Mouse (Mus musculus) forebrain, embryonic 10.5 days (tissue): ENCODE measurements around the gene Trpm8. TPM values are rescaled to one million over a fixed set of nuclear protein-coding genes. Genes with fewer than 3 reads are reported as not detected.

ENCODE experiments used
- DNase-seq: peaks from one replicate; pipeline ENCODE4 v3.0.0-alpha.2; 2017; ENCODE audit warnings: low spot score; ENCODE audit errors: extremely low spot score
- H3K27ac ChIP-seq: fragments of 300-500 bp; sonication (generic); 2 replicates; pipeline ENCODE4 v1.5.1; 2016; ENCODE audit warnings: mild to moderate bottlenecking
- H3K27me3 ChIP-seq: fragments of 300-500 bp; sonication (generic); 2 replicates; pipeline ENCODE4 v1.6.1; 2016; ENCODE audit warnings: mild to moderate bottlenecking; ENCODE audit not compliant: poor library complexity, severe bottlenecking
- H3K36me3 ChIP-seq: fragments of 300-500 bp; sonication (generic); replicated peaks from 2 replicates; pipeline ENCODE4 v1.6.1; 2016; ENCODE audit warnings: mild to moderate bottlenecking, moderate library complexity
- H3K4me1 ChIP-seq: fragments of 300-500 bp; sonication (generic); 2 replicates; pipeline ENCODE4 v1.6.1; 2016
- H3K4me3 ChIP-seq: fragments of 300-500 bp; sonication (generic); 2 replicates; pipeline ENCODE4 v1.5.1; 2016; ENCODE audit warnings: mild to moderate bottlenecking, moderate library complexity
- H3K9me3 ChIP-seq: fragments of 300-500 bp; sonication (generic); 2 replicates; pipeline ENCODE4 v1.6.1; 2016; ENCODE audit warnings: mild to moderate bottlenecking, moderate library complexity
- WGBS: fragments of 180-500 bp; shearing (Covaris S2); methylation state at CpG from one replicate; pipeline ENCODE4 v1.1.7; 2016; 5-methylcytosine and 5-hydroxymethylcytosine counted together
- polyA plus RNA-seq: library from polyadenylated mRNA; unstranded; fragments of >200 nt; fragmentation: Nextera tagmentation; extraction: Ambion mirVana; gene quantifications from 2 replicates; pipeline ENCODE4 v1.2.1, GENCODE M21; 2016

Trpm8 gene
- polyA plus RNA-seq, 1 experiment from 2014 or later, result not detected

DNA sequence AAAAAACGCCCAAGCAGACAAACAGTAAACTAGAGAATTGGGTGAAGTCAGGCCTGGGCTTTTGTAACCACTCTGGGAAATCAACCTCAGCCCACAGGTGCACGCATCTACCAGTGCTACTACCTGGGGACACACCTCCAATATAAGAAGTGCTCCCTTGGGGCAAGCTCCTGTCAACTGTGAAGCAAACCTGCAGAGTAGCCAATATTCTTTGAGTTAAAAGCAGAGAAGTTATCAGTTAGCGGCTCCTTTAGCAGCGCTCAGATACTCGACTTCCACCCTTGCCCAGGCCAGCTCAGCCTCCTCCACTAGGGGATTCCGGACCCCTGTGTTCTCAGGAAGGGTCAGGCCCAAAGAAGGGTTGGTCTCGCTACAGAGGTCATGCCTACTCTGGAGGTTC lies 15.8 kb upstream of the Trpm8 start:
- H3K36me3 ChIP-seq, result peaks cover 75% of the 10 kb centered on the region
- H3K27ac ChIP-seq, result no peak overlapping the region
- H3K27me3 ChIP-seq, result no peaks in the 10 kb centered on the region
- H3K9me3 ChIP-seq, result peaks cover 99% of the 10 kb centered on the region
- H3K4me1 ChIP-seq, result no peaks in the 10 kb centered on the region
- WGBS, result 89% methylated on average over 7 of the region's 7 CpGs
- H3K4me3 ChIP-seq, result no peak overlapping the region
- no peak for DNase-seq

GRCm38 (mm10) chr1:88262255-88262654 lies 15.2 kb upstream of the Trpm8 start:
- Histone ChIP-seq H3K27ac (no peak overlapping the region), H3K4me3 (no peak overlapping the region), H3K4me1 (no peaks in the 10 kb centered on the region), H3K27me3 (no peaks in the 10 kb centered on the region), H3K9me3 (peaks cover 99% of the 10 kb centered on the region), H3K36me3 (peaks cover 80% of the 10 kb centered on the region)
- no peak for DNase-seq
- 89% methylated on average over 4 of the region's 4 CpGs for WGBS

GRCm38 (mm10) chr1:88262961-88263360 lies 14.5 kb upstream of the Trpm8 start:
- Histone ChIP-seq H3K27ac (no peak overlapping the region), H3K9me3 (peaks cover 99% of the 10 kb centered on the region), H3K27me3 (no peaks in the 10 kb centered on the region), H3K4me1 (no peaks in the 10 kb centered on the region), H3K36me3 (peaks cover 88% of the 10 kb centered on the region), H3K4me3 (no peak overlapping the region)
- WGBS, result 78% methylated on average over 6 of the region's 6 CpGs
- DNase-seq, result no peak

DNA sequence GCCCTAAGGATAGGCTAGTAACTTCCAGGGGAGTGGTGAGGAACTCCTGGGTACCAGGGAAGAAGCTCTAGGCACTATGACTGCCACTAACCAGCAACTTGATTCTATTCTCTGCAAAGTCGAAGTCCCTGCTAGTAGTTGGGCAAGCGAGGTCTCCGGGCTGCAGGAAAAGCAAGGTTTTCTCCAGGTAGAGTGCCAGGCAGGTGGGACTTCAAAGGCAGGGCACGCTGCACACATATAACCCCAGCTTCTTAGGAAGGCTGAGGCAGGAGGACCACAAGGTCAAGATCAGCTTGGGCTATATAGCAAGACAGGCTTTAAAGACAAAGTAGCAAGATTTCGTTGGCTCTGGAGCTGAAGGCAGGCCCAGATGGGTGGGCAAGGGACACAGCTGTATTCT lies 13.7 kb upstream of the Trpm8 start:
- H3K9me3 ChIP-seq, result peaks cover 96% of the 10 kb centered on the region
- 90% methylated on average over 5 of the region's 5 CpGs for WGBS

GRCm38 (mm10) chr1:88264237-88264868 lies 13.1 kb upstream of the Trpm8 start:
- 89% methylated on average over 7 of the region's 7 CpGs for WGBS
- Histone ChIP-seq H3K4me3 (no peak overlapping the region), H3K9me3 (peaks cover 93% of the 10 kb centered on the region)

More for the DNA sequence above, 13.7 kb upstream of the Trpm8 start:
- no peak for DNase-seq
- H3K4me1 ChIP-seq, result no peaks in the 10 kb centered on the region
- no peak overlapping the region for H3K27ac ChIP-seq
- H3K4me3 ChIP-seq, result no peak overlapping the region
- peaks cover 96% of the 10 kb centered on the region for H3K36me3 ChIP-seq
- H3K27me3 ChIP-seq, result no peaks in the 10 kb centered on the region

GRCm38 (mm10) chr1:88264869-88265240 lies 12.6 kb upstream of the Trpm8 start:
- Histone ChIP-seq H3K9me3 (peaks cover 92% of the 10 kb centered on the region), H3K4me3 (no peak overlapping the region), H3K27ac (no peak overlapping the region), H3K36me3 (peaks cover 100% of the 10 kb centered on the region), H3K27me3 (no peaks in the 10 kb centered on the region), H3K4me1 (no peaks in the 10 kb centered on the region)
- no peak for DNase-seq
- WGBS, result 82% methylated on average over 4 of the region's 4 CpGs

More at GRCm38 (mm10) chr1:88264237-88264868, 13.1 kb upstream of the Trpm8 start:
- H3K27ac ChIP-seq, result no peak overlapping the region
- no peaks in the 10 kb centered on the region for H3K4me1 ChIP-seq
- DNase-seq, result no peak
- H3K27me3 ChIP-seq, result no peaks in the 10 kb centered on the region
- peaks cover 100% of the 10 kb centered on the region for H3K36me3 ChIP-seq

- H3K9me3 ChIP-seq, result peaks cover 80% of the 10 kb centered on the region
- WGBS, result 90% methylated on average over 13 of the region's 13 CpGs
Measured at GRCm38 (mm10) chr1:88266123-88266522, 11.3 kb upstream of the Trpm8 start.

DNA sequence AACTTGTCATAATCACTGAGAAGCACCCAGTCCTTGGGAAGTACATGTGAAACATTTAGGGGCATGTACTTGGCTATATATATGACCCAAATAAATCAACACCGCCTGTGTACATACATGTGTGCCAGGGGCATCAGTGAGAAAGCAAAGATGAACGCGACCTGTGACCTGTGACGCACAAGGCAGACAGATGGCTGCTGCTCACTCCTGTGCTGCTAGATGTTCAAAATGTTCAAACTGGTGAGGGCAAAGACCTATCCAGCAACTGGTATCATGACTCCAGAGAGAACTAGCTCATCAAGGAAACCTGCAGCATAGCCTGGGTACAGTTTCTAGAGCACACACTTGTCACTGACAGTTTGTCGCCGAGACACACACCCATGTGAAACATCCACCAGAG lies 10.0 kb upstream of the Trpm8 start:
- H3K36me3 ChIP-seq, result peaks cover 96% of the 10 kb centered on the region
- H3K27me3 ChIP-seq, result no peaks in the 10 kb centered on the region
- DNase-seq, result no peak
- 93% methylated on average over 6 of the region's 6 CpGs for WGBS
- H3K4me3 ChIP-seq, result no peak overlapping the region
- no peak overlapping the region for H3K27ac ChIP-seq
- H3K4me1 ChIP-seq, result no peaks in the 10 kb centered on the region
- H3K9me3 ChIP-seq, result peaks cover 74% of the 10 kb centered on the region

More at GRCm38 (mm10) chr1:88266123-88266522, 11.3 kb upstream of the Trpm8 start:
- Histone ChIP-seq H3K27ac (no peak overlapping the region), H3K27me3 (no peaks in the 10 kb centered on the region), H3K36me3 (peaks cover 96% of the 10 kb centered on the region), H3K4me1 (no peaks in the 10 kb centered on the region), H3K4me3 (no peak overlapping the region)
- no peak for DNase-seq

DNA sequence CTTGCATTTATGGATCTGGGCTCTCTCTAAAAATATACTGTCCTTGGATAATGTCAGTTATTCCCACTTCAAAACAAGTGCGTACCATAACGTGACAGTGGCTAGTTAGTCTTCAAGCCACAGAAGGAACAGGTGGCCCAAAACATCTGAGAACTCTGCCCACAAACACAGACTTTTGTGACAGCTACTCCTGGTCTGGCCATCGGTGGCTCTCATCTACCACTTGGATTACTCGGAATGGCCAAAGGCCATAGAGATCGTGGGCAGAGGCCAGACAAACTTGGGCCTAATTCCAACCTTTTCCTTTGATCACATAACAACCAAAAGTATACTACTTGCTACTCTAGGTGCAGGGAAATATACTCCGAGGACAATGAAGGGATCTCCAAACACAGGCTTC lies 9.4 kb upstream of the Trpm8 start:
- 89% methylated on average over 6 of the region's 6 CpGs for WGBS
- Histone ChIP-seq H3K9me3 (peaks cover 72% of the 10 kb centered on the region), H3K4me3 (no peak overlapping the region), H3K4me1 (no peaks in the 10 kb centered on the region), H3K36me3 (peaks cover 96% of the 10 kb centered on the region), H3K27me3 (no peaks in the 10 kb centered on the region), H3K27ac (no peak overlapping the region)
- DNase-seq, result no peak

DNA sequence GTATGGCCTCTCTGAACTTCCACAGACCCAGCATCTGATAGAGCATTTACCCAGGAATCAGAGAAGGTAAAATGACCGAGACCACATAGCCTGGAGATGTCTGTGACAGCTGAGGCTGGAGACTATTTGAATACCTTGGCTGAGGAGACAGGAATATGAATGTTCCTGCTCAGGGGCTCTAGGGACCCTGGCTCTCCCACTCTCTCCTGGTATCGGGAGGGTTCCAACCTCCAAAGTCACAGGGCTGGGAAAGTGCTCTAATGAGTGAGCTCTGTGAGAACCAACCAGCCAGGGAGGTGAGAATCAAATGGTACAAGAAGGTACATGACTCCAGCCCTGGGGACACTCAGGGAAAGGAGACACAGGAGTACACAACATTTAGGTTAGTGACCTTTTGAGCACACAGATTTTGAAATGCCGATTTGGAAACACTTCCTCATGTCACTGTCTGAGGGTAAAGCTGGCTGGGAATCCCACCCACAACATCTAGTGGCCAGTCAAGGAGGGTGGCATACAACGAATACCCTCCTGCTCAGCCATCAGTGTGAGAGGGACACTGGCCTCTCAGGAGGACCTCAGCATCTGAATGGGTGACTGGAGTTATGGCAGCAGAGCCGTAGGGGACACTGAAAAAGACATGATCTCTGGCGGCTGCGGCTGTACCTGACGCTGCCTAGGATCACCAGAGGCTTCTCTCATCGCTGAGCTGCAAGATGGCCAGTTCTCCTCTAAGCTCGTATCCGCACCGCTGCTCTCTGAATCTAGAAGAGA lies 7.7 kb upstream of the Trpm8 start:
- H3K9me3 ChIP-seq, result peaks cover 64% of the 10 kb centered on the region
- no peak for DNase-seq
- no peak overlapping the region for H3K4me3 ChIP-seq
- WGBS, result 88% methylated on average over 12 of the region's 12 CpGs
- H3K4me1 ChIP-seq, result no peaks in the 10 kb centered on the region
- H3K27ac ChIP-seq, result no peak overlapping the region
- H3K27me3 ChIP-seq, result no peaks in the 10 kb centered on the region
- peaks cover 96% of the 10 kb centered on the region for H3K36me3 ChIP-seq

- 64% methylated on average over 4 of the region's 4 CpGs for WGBS
- no peak overlapping the region for H3K4me3 ChIP-seq
- no peaks in the 10 kb centered on the region for H3K27me3 ChIP-seq
- no peak overlapping the region for H3K27ac ChIP-seq
- peaks cover 47% of the 10 kb centered on the region for H3K9me3 ChIP-seq
- H3K36me3 ChIP-seq, result peaks cover 80% of the 10 kb centered on the region
- peaks cover 19% of the 10 kb centered on the region for H3K4me1 ChIP-seq
- DNase-seq, result no peak
Measured at GRCm38 (mm10) chr1:88272851-88273250, 4.6 kb upstream of the Trpm8 start.

GRCm38 (mm10) chr1:88273326-88273725 lies 4.1 kb upstream of the Trpm8 start:
- H3K4me1 ChIP-seq, result peaks cover 19% of the 10 kb centered on the region
- no peak for DNase-seq
- 94% methylated on average over 3 of the region's 3 CpGs for WGBS
- no peak overlapping the region for H3K4me3 ChIP-seq
- peaks cover 48% of the 10 kb centered on the region for H3K9me3 ChIP-seq
- peaks cover 76% of the 10 kb centered on the region for H3K36me3 ChIP-seq
- no peak overlapping the region for H3K27ac ChIP-seq
- no peaks in the 10 kb centered on the region for H3K27me3 ChIP-seq

GRCm38 (mm10) chr1:88273832-88274231 lies 3.6 kb upstream of the Trpm8 start:
- peaks cover 46% of the 10 kb centered on the region for H3K9me3 ChIP-seq
- peaks cover 71% of the 10 kb centered on the region for H3K36me3 ChIP-seq
- peaks cover 19% of the 10 kb centered on the region for H3K4me1 ChIP-seq
- no peak overlapping the region for H3K27ac ChIP-seq
- H3K4me3 ChIP-seq, result no peak overlapping the region
- no peak for DNase-seq
- no peaks in the 10 kb centered on the region for H3K27me3 ChIP-seq
- WGBS, result 84% methylated on average over 4 of the region's 4 CpGs
